Mouse (Mus musculus) intestine, embryonic 16.5 days (tissue): ENCODE measurements around the gene Spem1. TPM values are rescaled to one million over a fixed set of nuclear protein-coding genes. Genes with fewer than 3 reads are reported as not detected.

Source experiments
- ATAC-seq: fragments of 200-750 bp; cut with Nextera tagmentation; 2 replicates; pipeline ENCODE4 v1.8.0; 2017; ENCODE audit warnings: moderate TSS enrichment, moderate library complexity
- H3K27ac ChIP-seq: fragments of 300-500 bp; sonication (generic); 2 replicates; pipeline ENCODE4 v1.5.1; 2014; ENCODE audit warnings: mild to moderate bottlenecking, low read length
- H3K27me3 ChIP-seq: fragments of 300-500 bp; sonication (generic); replicated peaks from 2 replicates; pipeline ENCODE4 v1.6.1; 2014; ENCODE audit warnings: low read length, control low read depth, mixed read lengths; ENCODE audit not compliant: control insufficient read depth, insufficient read depth
- H3K36me3 ChIP-seq: fragments of 300-500 bp; sonication (generic); 2 replicates; pipeline ENCODE4 v1.6.1; 2014; ENCODE audit warnings: low read length, control low read depth; ENCODE audit not compliant: control insufficient read depth, insufficient read depth
- H3K4me1 ChIP-seq: fragments of 300-500 bp; sonication (generic); 2 replicates; pipeline ENCODE4 v1.6.1; 2014; ENCODE audit warnings: low read length, control low read depth, mixed read lengths; ENCODE audit not compliant: control insufficient read depth, insufficient read depth
- H3K4me2 ChIP-seq: fragments of 300-500 bp; sonication (generic); 2 replicates; pipeline ENCODE4 v1.6.1; 2014; ENCODE audit warnings: low read depth, low read length, control low read depth
- H3K4me3 ChIP-seq: fragments of 300-500 bp; sonication (generic); 2 replicates; pipeline ENCODE4 v1.5.1; 2014; ENCODE audit warnings: mild to moderate bottlenecking, low read length
- H3K9ac ChIP-seq: fragments of 300-500 bp; sonication (generic); 2 replicates; pipeline ENCODE4 v1.6.1; 2014; ENCODE audit warnings: low read depth, low read length
- H3K9me3 ChIP-seq: fragments of 300-500 bp; sonication (generic); 2 replicates; pipeline ENCODE4 v1.6.1; 2016; ENCODE audit warnings: low read length, control low read depth; ENCODE audit not compliant: control insufficient read depth
- WGBS: fragments of 180-500 bp; shearing (Covaris S2); extraction: QIAGEN DNeasy Blood & Tissue Kit; methylation state at CpG from one replicate; pipeline ENCODE4 v1.1.7; 2014; 5-methylcytosine and 5-hydroxymethylcytosine counted together
- polyA plus RNA-seq: library from polyadenylated mRNA; unstranded; fragments of >200 nt; fragmentation: Nextera tagmentation; extraction: Ambion mirVana; gene quantifications from 2 replicates; pipeline ENCODE4 v1.2.1, GENCODE M21; 2015

Gene Spem1
- polyA plus RNA-seq, 1 experiment from 2014 or later, result not detected

GRCm38 (mm10) chr11:69823456-69823855 lies 1.5 kb upstream of the Spem1 start:
- H3K9ac ChIP-seq, result no peak overlapping the region
- no peaks in the 10 kb centered on the region for H3K4me1 ChIP-seq
- H3K4me2 ChIP-seq, result no peak overlapping the region
- no peaks in the 10 kb centered on the region for H3K27me3 ChIP-seq
- H3K9me3 ChIP-seq, result no peaks in the 10 kb centered on the region
- WGBS, result 81% methylated on average over 2 of the region's 2 CpGs
- ATAC-seq, result no peak
- H3K36me3 ChIP-seq, result peaks cover 11% of the 10 kb centered on the region; the same call in 1 of the 2 replicates
- no peak overlapping the region for H3K4me3 ChIP-seq
- H3K27ac ChIP-seq, result no peak overlapping the region

DNA sequence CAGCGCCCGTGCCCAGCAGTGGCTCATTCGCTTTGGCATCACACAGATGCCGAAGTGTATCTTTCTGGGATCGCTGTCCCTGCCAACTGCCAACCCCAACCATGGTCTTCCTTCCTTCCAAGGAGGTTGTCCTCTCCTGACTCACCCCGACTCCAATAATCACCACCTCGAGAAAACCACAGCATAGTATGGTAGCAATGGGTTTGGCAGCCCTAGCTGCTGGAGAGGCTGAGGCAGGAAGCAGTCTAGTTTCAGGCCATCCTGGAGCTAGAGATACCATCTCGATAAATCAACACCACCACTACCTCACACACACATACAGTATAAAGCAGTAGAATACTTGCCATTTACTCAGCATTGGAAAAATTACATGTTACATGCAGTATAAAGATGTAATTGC lies 3.1 kb downstream of the Spem1 start:
- no peak overlapping the region for H3K9ac ChIP-seq
- H3K9me3 ChIP-seq, result peaks cover 9% of the 10 kb centered on the region
- H3K4me1 ChIP-seq, result no peaks in the 10 kb centered on the region
- WGBS, result 91% methylated on average over 8 of the region's 8 CpGs
- no peaks in the 10 kb centered on the region for H3K36me3 ChIP-seq
- H3K27ac ChIP-seq, result no peak overlapping the region
- H3K4me3 ChIP-seq, result no peak overlapping the region
- no peak overlapping the region for H3K4me2 ChIP-seq
- no peak for ATAC-seq
- H3K27me3 ChIP-seq, result no peaks in the 10 kb centered on the region

GRCm38 (mm10) chr11:69818365-69818764 lies 3.6 kb downstream of the Spem1 start, which contains the start of gene Spem2:
Gene Spem2 (minus strand): TSS chr11:69818465.
- no peak for ATAC-seq
- WGBS, result 77% methylated on average over 2 of the region's 2 CpGs
- no peaks in the 10 kb centered on the region for H3K27me3 ChIP-seq

GRCm38 (mm10) chr11:69816520-69816919 lies 5.5 kb downstream of the Spem1 start:
- Histone ChIP-seq H3K36me3 (no peaks in the 10 kb centered on the region), H3K4me2 (no peak overlapping the region), H3K4me3 (no peak overlapping the region), H3K27ac (no peak overlapping the region), H3K4me1 (no peaks in the 10 kb centered on the region), H3K27me3 (no peaks in the 10 kb centered on the region), H3K9ac (no peak overlapping the region), H3K9me3 (peaks cover 9% of the 10 kb centered on the region)
- ATAC-seq, result peak; percentile 65
- WGBS, result 87% methylated on average over 12 of the region's 12 CpGs

More at GRCm38 (mm10) chr11:69818365-69818764, 3.6 kb downstream of the Spem1 start, which contains the start of gene Spem2:
- no peak within 1 kb of the TSS for H3K4me2 ChIP-seq
- H3K9ac ChIP-seq, result no peak within 1 kb of the TSS
- no peak within 1 kb of the TSS for H3K4me3 ChIP-seq
- H3K36me3 ChIP-seq, result no peaks in the 10 kb centered on the region
- no peak within 1 kb of the TSS for H3K27ac ChIP-seq
- H3K4me1 ChIP-seq, result no peaks in the 10 kb centered on the region
- peaks cover 9% of the 10 kb centered on the region for H3K9me3 ChIP-seq

DNA sequence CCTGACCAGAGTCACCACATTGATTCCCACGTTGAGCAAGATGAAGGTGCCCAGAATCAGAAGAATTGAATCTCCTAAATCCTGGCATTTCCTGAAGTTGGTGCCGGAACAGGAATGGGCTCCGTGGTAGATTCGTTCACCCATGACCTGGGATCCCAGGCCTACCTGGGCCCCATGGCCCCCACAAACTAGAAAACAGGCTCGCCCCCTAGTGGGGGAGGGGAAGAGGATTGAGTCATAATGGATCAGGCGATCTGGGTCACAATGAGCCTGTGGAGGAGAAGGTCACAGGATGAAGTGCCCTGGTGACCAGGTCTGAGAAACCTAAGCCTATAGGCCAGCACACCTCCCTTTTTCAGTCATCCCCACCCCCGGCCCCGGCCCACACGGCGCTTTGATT lies 6.8 kb downstream of the Spem1 start, which contains the start of gene Gm39566:
Gm39566 (minus strand) TSS at position 144 of the 400 bp plus-strand sequence.
- Histone ChIP-seq H3K27me3 (no peaks in the 10 kb centered on the region), H3K4me2 (no peak within 1 kb of the TSS), H3K4me1 (no peaks in the 10 kb centered on the region), H3K9me3 (peaks cover 9% of the 10 kb centered on the region), H3K36me3 (no peaks in the 10 kb centered on the region), H3K4me3 (no peak within 1 kb of the TSS), H3K27ac (no peak within 1 kb of the TSS), H3K9ac (no peak within 1 kb of the TSS)
- no peak for ATAC-seq
- 56% methylated on average over 10 of the region's 10 CpGs for WGBS

GRCm38 (mm10) chr11:69810280-69810679 lies 11.7 kb downstream of the Spem1 start:
- no peaks in the 10 kb centered on the region for H3K4me1 ChIP-seq
- H3K9ac ChIP-seq, result no peak overlapping the region
- H3K4me2 ChIP-seq, result no peak overlapping the region
- H3K9me3 ChIP-seq, result no peaks in the 10 kb centered on the region
- H3K27me3 ChIP-seq, result no peaks in the 10 kb centered on the region
- no peak for ATAC-seq
- H3K4me3 ChIP-seq, result no peak overlapping the region
- H3K27ac ChIP-seq, result no peak overlapping the region
- no peaks in the 10 kb centered on the region for H3K36me3 ChIP-seq

GRCm38 (mm10) chr11:69807641-69808040 lies 14.3 kb downstream of the Spem1 start:
- no peaks in the 10 kb centered on the region for H3K27me3 ChIP-seq
- H3K4me2 ChIP-seq, result no peak overlapping the region
- H3K27ac ChIP-seq, result no peak overlapping the region
- no peak for ATAC-seq
- H3K9ac ChIP-seq, result no peak overlapping the region
- WGBS, result 57% methylated on average over 2 of the region's 2 CpGs
- H3K4me3 ChIP-seq, result no peak overlapping the region
- H3K4me1 ChIP-seq, result peaks cover 17% of the 10 kb centered on the region
- no peaks in the 10 kb centered on the region for H3K9me3 ChIP-seq
- no peaks in the 10 kb centered on the region for H3K36me3 ChIP-seq

DNA sequence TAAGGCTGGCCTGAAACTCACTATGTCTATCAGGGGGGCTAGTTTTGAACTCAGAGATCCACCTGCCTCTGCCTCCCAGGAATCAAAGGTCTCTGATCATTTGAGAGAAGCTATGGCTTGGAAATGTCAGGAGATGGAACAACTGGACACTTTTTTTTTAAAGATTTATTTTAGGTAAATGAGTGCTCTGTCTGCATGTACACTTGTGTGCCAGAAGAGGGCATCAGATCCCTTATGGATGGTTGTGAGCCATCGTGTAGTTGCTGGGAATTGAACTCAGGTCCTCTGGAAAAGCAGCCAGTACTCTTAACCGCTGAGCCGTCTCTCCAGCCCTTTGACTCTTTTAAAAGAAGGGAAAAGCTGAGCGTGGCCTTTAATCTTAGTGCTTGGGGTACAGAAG lies 15.6 kb downstream of the Spem1 start:
- no peak overlapping the region for H3K9ac ChIP-seq
- no peak for ATAC-seq
- H3K9me3 ChIP-seq, result no peaks in the 10 kb centered on the region
- no peak overlapping the region for H3K27ac ChIP-seq
- no peak overlapping the region for H3K4me3 ChIP-seq
- H3K27me3 ChIP-seq, result 0 out of 2 replicates have a peak, but pooled peaks cover 5% of the 10 kb centered on the region
- 79% methylated on average over 4 of the region's 4 CpGs for WGBS
- H3K4me2 ChIP-seq, result no peak overlapping the region
- H3K4me1 ChIP-seq, result peaks cover 30% of the 10 kb centered on the region
- no peaks in the 10 kb centered on the region for H3K36me3 ChIP-seq

DNA sequence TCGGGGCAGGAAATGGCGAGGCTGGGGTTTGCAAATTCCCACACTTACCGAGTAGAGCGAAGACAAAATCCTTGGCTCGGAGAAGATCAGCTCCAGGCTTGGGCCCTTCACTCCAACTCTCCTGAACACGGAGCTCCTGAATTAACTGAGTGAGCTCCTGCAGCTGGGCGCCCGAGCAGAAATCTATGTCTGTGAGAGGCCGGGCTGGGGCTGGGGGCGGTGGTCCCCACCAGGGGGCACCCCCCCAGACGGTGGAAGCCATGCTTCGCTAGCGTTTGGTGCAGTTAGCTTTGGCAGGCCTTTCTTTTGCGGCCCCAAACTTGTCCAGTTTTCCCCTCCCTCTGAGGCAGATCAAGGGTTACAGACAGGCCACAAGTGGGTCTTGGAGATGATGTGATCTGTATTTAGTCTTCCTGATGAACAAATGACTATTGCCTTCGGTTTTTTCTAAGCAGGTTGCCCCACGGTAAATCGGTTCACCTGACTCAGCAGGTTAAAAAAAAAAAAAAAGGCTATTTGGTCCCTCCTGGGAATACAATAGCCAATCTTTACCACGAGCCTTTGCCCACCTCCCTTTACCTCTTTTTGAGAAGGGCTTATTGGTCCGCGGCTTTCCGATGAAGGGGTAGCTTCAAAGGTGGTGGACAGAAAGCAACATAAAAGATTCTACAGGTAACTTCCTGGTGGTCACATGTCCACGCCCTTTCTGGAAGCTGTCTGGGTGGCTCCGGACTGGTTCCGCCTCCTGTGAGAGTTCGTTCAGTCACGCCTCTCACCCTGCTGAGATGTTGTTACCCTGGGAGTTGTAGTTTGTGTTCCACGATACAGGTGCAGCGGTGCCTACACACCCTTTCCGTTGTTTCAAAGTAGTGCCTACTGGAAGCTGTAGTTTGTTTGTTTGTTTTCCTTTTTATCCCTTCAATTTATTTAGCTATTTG lies 16.7 kb downstream of the Spem1 start, which contains the start of gene Tmem102:
Tmem102 (minus strand) TSS at position 653 of the 938 bp plus-strand sequence.
- H3K9me3 ChIP-seq, result no peaks in the 10 kb centered on the region
- peak within 1 kb of the TSS; percentile 98 for H3K4me2 ChIP-seq
- 0 out of 2 replicates have a peak, but pooled peaks cover 5% of the 10 kb centered on the region for H3K27me3 ChIP-seq
- H3K27ac ChIP-seq, result peak within 1 kb of the TSS; percentile 89
- peak; percentile 39 for ATAC-seq
- H3K36me3 ChIP-seq, result no peaks in the 10 kb centered on the region
- peak within 1 kb of the TSS; percentile 82 for H3K9ac ChIP-seq
- peaks cover 40% of the 10 kb centered on the region for H3K4me1 ChIP-seq
- H3K4me3 ChIP-seq, result peak within 1 kb of the TSS; percentile 64
- WGBS, result 9% methylated on average over 29 of the region's 29 CpGs
